Mouse (Mus musculus) neural tube, embryonic 12.5 days (tissue): Measurements from ENCODE around the gene Kyat1. TPM values are rescaled to one million over a fixed set of nuclear protein-coding genes. Genes with fewer than 3 reads are reported as not detected.

Experiments
- ATAC-seq: fragments of 200-750 bp; cut with Nextera tagmentation; 2 replicates; pipeline ENCODE4 v1.8.0; 2017; ENCODE audit warnings: low read depth, mild to moderate bottlenecking, moderate TSS enrichment, moderate library complexity; ENCODE audit not compliant: low FRiP score
- H3K27ac ChIP-seq: fragments of 300-500 bp; sonication (generic); 2 replicates; pipeline ENCODE4 v1.5.1; 2016
- H3K27me3 ChIP-seq: fragments of 300-500 bp; sonication (generic); replicated peaks from 2 replicates; pipeline ENCODE4 v1.6.1; 2016; ENCODE audit warnings: mild to moderate bottlenecking
- H3K36me3 ChIP-seq: fragments of 300-500 bp; sonication (generic); 2 replicates; pipeline ENCODE4 v1.6.1; 2016; ENCODE audit warnings: mild to moderate bottlenecking
- H3K4me1 ChIP-seq: fragments of 300-500 bp; sonication (generic); 2 replicates; pipeline ENCODE4 v1.6.1; 2016
- H3K4me2 ChIP-seq: fragments of 300-500 bp; sonication (generic); replicated peaks from 2 replicates; pipeline ENCODE4 v1.6.1; 2016; ENCODE audit warnings: mild to moderate bottlenecking
- H3K4me3 ChIP-seq: fragments of 300-500 bp; sonication (generic); 2 replicates; pipeline ENCODE4 v1.5.1; 2016
- H3K9ac ChIP-seq: fragments of 300-500 bp; sonication (generic); 2 replicates; pipeline ENCODE4 v1.6.1; 2016; ENCODE audit warnings: mild to moderate bottlenecking
- H3K9me3 ChIP-seq: fragments of 300-500 bp; sonication (generic); 2 replicates; pipeline ENCODE4 v1.6.1; 2016; ENCODE audit warnings: mild to moderate bottlenecking
- WGBS: fragments of 180-500 bp; shearing (Covaris S2); methylation state at CpG from one replicate; pipeline ENCODE4 v1.1.7; 2016; 5-methylcytosine and 5-hydroxymethylcytosine counted together
- polyA plus RNA-seq: library from polyadenylated mRNA; unstranded; fragments of >200 nt; fragmentation: Nextera tagmentation; extraction: Ambion mirVana; gene quantifications from 2 replicates; pipeline ENCODE4 v1.2.1, GENCODE M21; 2016

Kyat1 gene
- polyA plus RNA-seq, 1 experiment from 2014 or later = 12.7 TPM

DNA sequence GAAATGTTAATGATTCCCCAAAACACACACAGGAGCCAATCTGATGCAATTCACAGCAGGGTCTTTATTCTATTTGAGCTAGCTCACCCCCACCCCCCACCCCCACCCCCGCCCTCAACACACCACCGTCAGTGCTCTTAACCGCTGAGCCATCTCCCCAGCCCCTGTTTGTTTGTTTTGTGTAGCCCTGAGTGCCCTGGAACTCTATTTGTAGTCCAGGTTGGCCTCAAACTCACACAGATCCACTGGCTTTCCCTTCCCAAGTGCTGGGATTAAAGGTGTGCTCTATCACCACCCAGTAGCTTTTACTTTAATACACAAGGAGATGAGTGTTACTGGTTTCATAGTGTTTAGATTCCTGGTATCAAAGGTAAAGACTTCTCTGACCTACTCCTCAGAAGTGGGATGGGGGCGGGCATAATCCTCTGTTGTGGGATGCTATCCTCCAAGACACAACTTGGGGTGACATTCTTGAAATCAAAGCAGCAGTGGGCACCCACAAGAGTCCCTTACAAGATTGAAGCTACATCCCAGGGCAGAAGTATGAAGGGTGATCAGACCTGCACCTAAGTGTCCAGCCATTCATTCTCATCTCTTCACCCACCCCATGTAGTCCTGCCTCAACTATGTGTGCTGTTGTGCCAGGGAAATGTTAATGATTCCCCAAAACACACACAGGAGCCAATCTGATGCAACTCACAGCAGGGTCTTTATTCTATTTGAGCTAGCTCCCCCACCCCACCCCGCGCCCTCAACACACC, 5.9 kb upstream of the Kyat1 start:
- H3K27ac ChIP-seq = no peak overlapping the region
- no peak for ATAC-seq
- H3K9me3 ChIP-seq = no peaks in the 10 kb centered on the region
- H3K4me3 ChIP-seq = no peak overlapping the region
- H3K9ac ChIP-seq = no peak overlapping the region
- 64% methylated on average over 6 of the region's 6 CpGs for WGBS
- no peaks in the 10 kb centered on the region for H3K27me3 ChIP-seq
- H3K4me2 ChIP-seq = no peak overlapping the region
- H3K4me1 ChIP-seq = peaks cover 3% of the 10 kb centered on the region
- H3K36me3 ChIP-seq = no peaks in the 10 kb centered on the region

DNA sequence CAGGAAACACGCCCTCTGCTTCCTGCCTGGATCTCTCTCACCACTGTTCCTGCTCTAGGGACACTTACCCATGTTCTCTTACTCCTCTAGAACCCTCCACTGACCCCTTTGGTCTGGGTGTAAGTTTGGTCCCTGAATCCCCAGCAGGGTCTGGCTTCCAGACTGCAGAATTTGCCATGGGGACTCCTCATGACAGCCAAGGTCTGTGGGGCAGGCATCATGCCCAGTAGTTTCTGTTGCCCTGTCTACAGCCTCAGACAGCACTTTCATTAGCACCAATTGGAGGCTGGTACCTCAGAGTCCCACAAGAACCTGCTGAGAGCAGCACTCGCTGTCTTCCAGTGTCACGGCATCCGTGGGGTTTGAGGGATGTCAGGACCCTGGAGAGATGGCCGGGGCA, 2.2 kb upstream of the Kyat1 start:
- Histone ChIP-seq H3K9me3 (no peaks in the 10 kb centered on the region), H3K9ac (no peak overlapping the region), H3K4me3 (no peak overlapping the region), H3K27me3 (no peaks in the 10 kb centered on the region), H3K4me2 (no peak overlapping the region), H3K36me3 (no peaks in the 10 kb centered on the region), H3K27ac (no peak overlapping the region), H3K4me1 (peaks cover 16% of the 10 kb centered on the region)
- no peak for ATAC-seq
- WGBS = 80% methylated on average over 5 of the region's 5 CpGs

DNA sequence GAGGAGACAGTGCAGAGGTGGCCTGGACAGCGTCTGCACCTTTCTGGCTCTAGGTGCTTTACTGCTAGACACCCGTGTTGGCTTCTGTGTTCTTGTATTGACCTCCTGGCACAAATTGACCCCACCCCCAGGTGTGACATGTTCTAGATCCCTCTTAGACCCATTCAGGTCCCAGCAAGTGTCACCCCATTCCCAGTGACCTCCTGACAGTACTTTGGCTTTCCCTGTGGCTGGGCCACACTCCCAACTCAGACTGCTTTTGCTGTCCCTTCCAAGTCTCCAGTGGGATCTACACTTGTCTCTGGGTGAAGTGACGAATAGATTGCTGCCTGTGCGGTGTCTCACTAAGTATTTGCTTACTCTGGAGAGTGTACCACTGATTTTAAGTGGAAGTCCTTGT, 1.8 kb upstream of the Kyat1 start:
- peaks cover 16% of the 10 kb centered on the region for H3K4me1 ChIP-seq
- H3K4me3 ChIP-seq = no peak overlapping the region
- no peaks in the 10 kb centered on the region for H3K9me3 ChIP-seq
- ATAC-seq = no peak
- no peak overlapping the region for H3K4me2 ChIP-seq
- H3K27me3 ChIP-seq = no peaks in the 10 kb centered on the region
- H3K27ac ChIP-seq = no peak overlapping the region
- H3K9ac ChIP-seq = no peak overlapping the region
- no peaks in the 10 kb centered on the region for H3K36me3 ChIP-seq
- WGBS = 78% methylated on average over 4 of the region's 4 CpGs

DNA sequence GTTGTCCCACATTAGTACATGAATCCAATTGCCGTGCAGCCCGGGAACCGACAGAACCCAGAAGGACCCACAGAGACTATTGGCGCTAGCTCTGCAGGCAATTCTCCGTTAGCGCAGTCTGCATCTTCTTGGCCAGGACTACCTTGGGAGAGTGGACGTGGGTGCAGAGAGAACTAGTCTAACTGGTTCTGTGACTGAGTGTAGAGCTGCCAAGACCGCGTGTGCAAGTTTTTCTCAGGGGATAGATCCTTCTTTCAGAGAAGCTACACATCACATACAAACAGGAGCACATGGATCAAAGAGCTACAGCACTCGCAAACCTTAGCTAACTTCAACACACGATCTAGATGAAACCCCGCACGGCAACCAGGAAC, 405 bp downstream of the Kyat1 start:
- 2% methylated on average over 13 of the region's 13 CpGs for WGBS
- Histone ChIP-seq H3K4me2 (peak overlapping the region; percentile 88), H3K4me1 (peaks cover 16% of the 10 kb centered on the region), H3K4me3 (peak overlapping the region; percentile 54), H3K9me3 (no peaks in the 10 kb centered on the region), H3K27me3 (no peaks in the 10 kb centered on the region), H3K27ac (peak overlapping the region; percentile 26; the same call in 1 of the 2 replicates), H3K9ac (peak overlapping the region; percentile 60), H3K36me3 (no peaks in the 10 kb centered on the region)
- peak; percentile 65 for ATAC-seq

DNA sequence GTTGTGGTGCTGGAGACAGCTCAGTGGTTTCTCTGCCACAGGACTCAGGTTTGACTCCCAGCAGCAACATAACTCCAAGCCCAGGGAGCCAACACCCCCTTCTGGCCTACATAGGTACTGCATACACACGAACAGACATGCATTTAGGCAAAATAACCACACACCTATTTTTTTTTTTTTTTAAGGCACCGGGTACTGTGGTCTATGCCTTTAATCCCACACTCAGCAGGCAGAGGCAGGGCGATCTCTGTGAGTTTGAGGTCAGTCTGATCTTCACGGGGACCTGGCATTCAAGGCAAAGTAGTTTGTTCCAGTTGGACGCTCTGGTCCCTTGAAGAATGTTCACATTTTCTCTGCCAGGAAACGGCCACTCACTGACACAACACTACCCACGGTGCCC, 2.2 kb downstream of the Kyat1 start:
- no peak overlapping the region for H3K9ac ChIP-seq
- H3K4me1 ChIP-seq = peaks cover 16% of the 10 kb centered on the region
- H3K4me3 ChIP-seq = no peak overlapping the region
- no peaks in the 10 kb centered on the region for H3K9me3 ChIP-seq
- H3K27ac ChIP-seq = no peak overlapping the region
- 78% methylated on average over 7 of the region's 7 CpGs for WGBS
- ATAC-seq = no peak
- H3K4me2 ChIP-seq = no peak overlapping the region
- H3K27me3 ChIP-seq = no peaks in the 10 kb centered on the region
- H3K36me3 ChIP-seq = no peaks in the 10 kb centered on the region

DNA sequence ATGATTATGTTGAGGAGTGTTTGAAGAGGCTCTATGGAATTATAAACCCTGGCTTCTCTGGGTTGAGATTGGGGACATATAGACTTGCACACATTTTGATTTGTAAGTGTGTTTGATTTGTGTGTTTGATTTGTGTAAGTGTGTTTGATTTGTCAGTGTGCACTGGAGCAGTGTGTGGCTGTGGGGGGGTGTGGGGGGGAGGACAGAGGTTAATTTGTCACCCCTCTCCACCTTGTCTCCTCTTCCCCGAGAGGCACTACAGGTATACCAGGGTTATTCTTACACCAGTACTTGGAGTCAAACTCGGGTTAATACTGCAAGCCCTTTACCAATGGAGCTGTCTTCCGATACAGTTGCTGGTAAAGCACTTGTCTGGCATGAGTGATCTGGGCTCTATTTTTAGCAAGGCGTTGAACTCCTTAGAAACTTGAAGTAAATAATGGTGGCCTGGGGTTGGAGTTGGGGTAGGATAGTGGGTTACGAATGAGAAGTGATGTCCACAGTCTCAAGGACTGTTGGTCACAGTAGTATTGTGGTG, 5.2 kb downstream of the Kyat1 start:
- Histone ChIP-seq H3K36me3 (no peaks in the 10 kb centered on the region), H3K4me3 (no peak overlapping the region), H3K27ac (no peak overlapping the region), H3K4me2 (no peak overlapping the region), H3K4me1 (peaks cover 7% of the 10 kb centered on the region), H3K27me3 (no peaks in the 10 kb centered on the region), H3K9me3 (no peaks in the 10 kb centered on the region), H3K9ac (no peak overlapping the region)
- no peak for ATAC-seq
- WGBS = 87% methylated on average over 5 of the region's 5 CpGs

DNA sequence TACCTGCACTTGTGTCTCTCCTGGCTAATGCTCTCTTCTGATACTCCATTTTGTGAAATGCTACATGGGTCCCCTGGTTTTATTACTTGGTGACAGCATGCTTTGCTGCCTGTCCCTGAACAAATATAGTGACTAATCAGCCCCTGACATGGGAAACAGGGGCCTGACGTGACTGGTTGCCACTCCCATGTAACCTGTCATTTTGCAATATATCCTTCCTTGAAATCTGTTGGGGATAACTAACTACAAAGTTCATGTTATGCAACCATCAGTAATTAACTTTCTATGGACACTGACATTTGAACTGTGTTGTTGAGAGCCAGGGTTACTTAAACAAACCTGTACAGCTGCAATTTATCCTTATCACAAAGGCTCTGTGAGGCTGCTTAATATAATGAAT, 5.7 kb downstream of the Kyat1 start:
- Histone ChIP-seq H3K9me3 (no peaks in the 10 kb centered on the region), H3K36me3 (no peaks in the 10 kb centered on the region), H3K4me3 (no peak overlapping the region), H3K4me1 (peaks cover 6% of the 10 kb centered on the region), H3K9ac (no peak overlapping the region), H3K4me2 (no peak overlapping the region), H3K27ac (no peak overlapping the region), H3K27me3 (no peaks in the 10 kb centered on the region)
- WGBS = 71% methylated on average over 1 of the region's 1 CpGs
- no peak for ATAC-seq

DNA sequence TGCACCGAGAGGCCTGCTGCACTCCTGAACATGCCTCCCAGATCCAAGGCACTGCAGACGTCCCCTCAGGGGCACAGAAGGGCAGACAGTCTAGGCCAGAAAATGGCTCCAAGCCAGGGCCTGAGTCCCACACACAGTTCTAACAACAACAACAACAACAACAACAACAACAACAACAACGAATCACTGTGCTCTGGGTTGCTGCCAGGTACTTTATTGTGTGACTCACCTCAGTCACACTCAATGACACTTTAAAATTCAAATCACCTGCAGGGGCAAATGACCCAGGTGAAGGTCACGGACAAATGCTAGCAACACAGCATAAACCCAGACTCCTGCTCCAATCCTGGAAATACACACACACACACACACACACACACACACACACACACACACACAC, 7.6 kb downstream of the Kyat1 start:
- ATAC-seq = no peak
- Histone ChIP-seq H3K4me2 (no peak overlapping the region), H3K27ac (no peak overlapping the region), H3K9ac (no peak overlapping the region), H3K9me3 (no peaks in the 10 kb centered on the region), H3K4me1 (no peaks in the 10 kb centered on the region), H3K36me3 (no peaks in the 10 kb centered on the region), H3K4me3 (no peak overlapping the region), H3K27me3 (no peaks in the 10 kb centered on the region)
- 66% methylated on average over 4 of the region's 4 CpGs for WGBS

DNA sequence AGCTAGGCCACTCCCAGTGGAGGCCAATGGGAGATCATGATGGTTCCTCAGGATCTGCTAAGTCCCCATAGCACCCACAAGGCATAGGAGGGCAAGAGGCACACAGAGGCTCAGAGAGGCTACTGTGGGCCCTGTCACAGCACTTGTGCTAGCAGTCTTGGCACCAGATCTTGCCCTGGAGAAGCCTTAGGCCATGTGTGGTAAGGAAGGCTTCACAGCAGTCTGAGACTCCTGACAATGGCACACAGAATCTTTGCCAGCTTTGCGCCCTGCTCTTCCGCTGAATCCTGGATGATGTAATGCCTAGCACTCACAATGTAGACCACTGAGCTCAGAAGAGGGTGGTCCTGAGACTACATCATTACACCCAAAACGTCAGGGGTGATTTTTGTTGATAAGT, 11.0 kb downstream of the Kyat1 start:
- Histone ChIP-seq H3K27me3 (no peaks in the 10 kb centered on the region), H3K4me3 (no peak overlapping the region), H3K36me3 (no peaks in the 10 kb centered on the region), H3K4me1 (no peaks in the 10 kb centered on the region), H3K27ac (no peak overlapping the region), H3K4me2 (no peak overlapping the region), H3K9ac (no peak overlapping the region), H3K9me3 (no peaks in the 10 kb centered on the region)
- 83% methylated on average over 3 of the region's 3 CpGs for WGBS
- ATAC-seq = no peak

DNA sequence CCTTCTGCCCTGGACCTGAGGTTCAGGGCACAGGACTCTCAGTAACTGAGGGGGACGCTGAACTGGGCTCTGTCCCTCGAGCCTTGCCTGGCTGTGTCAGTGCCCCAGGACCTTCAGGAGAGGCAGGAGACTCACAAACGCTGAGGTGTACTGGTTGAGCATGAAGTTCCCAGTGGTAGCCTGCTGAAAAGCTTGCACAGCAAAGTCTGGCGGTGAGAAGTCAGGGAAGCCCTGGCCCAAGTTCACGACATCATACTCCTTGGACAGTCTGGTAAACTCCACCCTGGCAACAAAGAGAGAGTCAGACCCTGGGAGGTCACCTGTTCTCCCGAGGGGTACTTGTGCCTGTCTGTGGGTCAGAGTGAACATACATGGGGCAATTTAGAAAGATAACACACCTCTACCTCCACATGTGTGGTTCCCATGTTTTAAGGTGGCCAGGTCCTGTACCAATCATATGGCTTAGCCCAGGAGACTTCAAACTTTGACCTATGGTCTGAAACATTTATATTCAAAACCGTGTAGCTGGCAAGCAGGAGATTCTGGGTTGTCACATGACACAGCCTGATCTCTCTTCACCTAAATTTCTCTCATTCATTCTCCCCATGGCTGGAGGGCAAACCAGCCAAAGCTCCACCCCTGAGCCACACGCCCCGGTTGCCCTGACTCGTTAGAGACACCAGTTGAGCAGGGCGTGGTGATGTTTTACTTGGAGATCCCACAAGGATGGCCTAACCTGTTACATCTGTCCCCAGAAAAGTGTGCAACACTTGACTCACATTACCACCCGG, 13.7 kb downstream of the Kyat1 start:
- H3K9ac ChIP-seq = no peak overlapping the region
- ATAC-seq = no peak
- H3K4me1 ChIP-seq = no peaks in the 10 kb centered on the region
- H3K27ac ChIP-seq = no peak overlapping the region
- 90% methylated on average over 12 of the region's 12 CpGs for WGBS
- H3K4me3 ChIP-seq = no peak overlapping the region
- no peaks in the 10 kb centered on the region for H3K27me3 ChIP-seq
- H3K9me3 ChIP-seq = no peaks in the 10 kb centered on the region
- no peaks in the 10 kb centered on the region; the same call in 1 of the 2 replicates for H3K36me3 ChIP-seq
- H3K4me2 ChIP-seq = no peak overlapping the region

DNA sequence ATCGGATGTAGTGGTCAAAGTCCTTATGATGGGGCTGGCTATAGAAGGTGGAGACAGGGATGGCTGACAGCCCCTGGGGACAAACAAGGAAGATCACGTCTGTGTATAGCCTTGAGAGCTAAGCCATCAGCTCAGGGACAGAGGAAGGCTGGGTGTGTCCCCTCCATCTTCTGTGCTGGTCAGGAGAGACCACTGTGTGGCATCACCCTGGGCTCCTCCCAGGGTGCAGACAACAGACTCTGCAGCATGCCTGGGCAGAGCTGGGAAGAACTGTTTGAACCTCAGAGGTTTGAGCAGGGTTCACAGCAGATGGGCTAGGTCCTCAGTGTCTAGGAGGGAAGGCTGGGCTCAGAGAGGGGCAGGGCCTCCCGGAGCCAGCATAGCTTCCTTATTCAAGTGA, 20.0 kb downstream of the Kyat1 start:
- H3K4me2 ChIP-seq = no peak overlapping the region
- H3K4me1 ChIP-seq = no peaks in the 10 kb centered on the region
- ATAC-seq = no peak
- no peak overlapping the region for H3K9ac ChIP-seq
- no peaks in the 10 kb centered on the region for H3K27me3 ChIP-seq
- H3K9me3 ChIP-seq = no peaks in the 10 kb centered on the region
- H3K27ac ChIP-seq = no peak overlapping the region
- H3K4me3 ChIP-seq = no peak overlapping the region
- H3K36me3 ChIP-seq = peaks cover 6% of the 10 kb centered on the region
- WGBS = 87% methylated on average over 3 of the region's 3 CpGs

DNA sequence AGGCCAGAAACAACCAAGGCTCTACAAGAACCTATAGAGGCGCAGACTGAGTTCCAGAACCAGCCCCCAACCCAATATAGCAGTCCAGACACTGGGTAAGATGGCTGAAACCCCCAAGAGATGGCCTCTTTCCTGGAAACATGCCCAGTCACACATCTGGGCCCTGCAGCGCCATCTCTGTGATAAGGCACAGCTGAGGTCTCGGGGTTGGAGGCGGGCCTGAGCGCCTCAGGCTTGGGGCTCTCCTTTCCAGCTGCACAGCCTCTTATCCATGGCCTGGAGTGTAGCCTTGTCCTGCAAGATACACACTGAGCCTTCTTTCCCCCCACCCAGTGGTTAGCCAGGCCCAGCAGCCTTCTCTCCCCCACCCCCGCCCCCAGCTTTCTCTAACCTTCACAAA, 20.4 kb downstream of the Kyat1 start:
- no peaks in the 10 kb centered on the region for H3K4me1 ChIP-seq
- 89% methylated on average over 6 of the region's 6 CpGs for WGBS
- ATAC-seq = no peak
- no peak overlapping the region for H3K4me3 ChIP-seq
- H3K36me3 ChIP-seq = peaks cover 6% of the 10 kb centered on the region
- no peaks in the 10 kb centered on the region for H3K9me3 ChIP-seq
- no peaks in the 10 kb centered on the region for H3K27me3 ChIP-seq
- H3K27ac ChIP-seq = no peak overlapping the region
- H3K9ac ChIP-seq = no peak overlapping the region
- H3K4me2 ChIP-seq = no peak overlapping the region
